Mouse (Mus musculus): ENCODE results near the gene Mcoln2.

The Mcoln2 gene

DNA sequence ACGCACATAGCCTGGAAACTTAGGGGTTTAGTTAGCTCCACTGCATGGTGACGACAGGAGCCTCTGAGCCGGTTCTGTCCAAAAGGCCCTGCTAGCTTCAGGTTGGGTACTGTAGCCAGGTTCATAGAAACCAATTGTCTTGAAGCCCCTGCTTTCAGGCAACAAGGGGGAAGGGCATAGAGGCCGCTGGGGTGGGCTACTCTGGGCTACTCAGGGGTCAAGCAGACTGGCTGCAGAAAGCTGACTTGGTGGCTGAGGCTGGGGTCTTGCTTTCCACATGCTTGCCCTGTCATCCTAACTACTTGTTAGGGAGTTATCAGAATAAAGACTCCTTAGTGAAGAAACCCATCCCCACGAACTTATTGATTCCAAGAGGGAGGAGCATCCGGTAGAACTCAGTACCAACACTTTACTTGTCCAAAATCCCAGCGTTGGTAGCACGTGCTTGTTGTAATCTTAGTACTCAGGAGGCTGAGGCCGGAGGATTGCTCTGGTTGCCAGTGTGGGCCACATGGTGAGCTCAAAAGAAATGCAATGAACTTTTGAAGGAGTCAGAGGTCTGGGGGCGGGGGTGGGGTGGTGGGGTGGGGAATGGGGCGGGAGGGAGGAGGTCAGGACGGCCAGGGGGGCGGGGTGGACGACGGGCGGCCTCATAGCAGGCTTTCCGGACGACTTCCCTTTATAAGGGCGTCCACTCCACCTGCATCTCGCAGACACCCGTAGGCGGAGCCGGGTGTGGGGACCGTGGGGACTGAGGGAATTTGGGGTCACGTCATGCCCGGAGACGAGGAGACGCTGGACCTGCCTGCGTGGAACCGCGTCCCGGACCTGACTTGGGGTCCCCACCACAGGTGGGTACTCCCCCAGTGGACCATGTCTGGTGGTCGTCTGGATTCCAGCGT, at the start of gene Mcoln2:
Gene Mcoln2, plus strand, starts transcription at position 678 of the 902 bp plus-strand sequence.
- DNase-seq (ENCODE audit: low spot score), result no peak

DNA sequence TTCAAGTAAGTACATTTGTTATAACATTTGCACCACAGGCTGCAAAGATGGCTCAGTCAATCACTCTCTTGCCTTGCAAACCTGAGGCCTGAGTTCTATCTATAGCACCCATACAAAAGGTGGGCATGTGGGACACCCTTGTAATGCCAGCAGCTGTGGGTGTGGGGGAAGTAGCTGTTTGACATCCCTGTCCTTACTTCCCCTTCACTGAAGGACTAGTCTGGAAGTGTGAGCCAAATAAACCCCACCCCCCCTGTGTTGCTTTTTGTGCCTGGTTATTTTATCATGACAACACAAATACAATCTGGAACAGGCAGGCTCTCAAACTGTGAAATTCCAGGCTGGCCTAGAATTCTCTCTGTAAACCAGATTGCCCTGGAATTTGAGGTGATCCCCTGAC, 49.7 kb upstream of the Mcoln2 start:
- no peak for DNase-seq (ENCODE audit: low spot score)

DNA sequence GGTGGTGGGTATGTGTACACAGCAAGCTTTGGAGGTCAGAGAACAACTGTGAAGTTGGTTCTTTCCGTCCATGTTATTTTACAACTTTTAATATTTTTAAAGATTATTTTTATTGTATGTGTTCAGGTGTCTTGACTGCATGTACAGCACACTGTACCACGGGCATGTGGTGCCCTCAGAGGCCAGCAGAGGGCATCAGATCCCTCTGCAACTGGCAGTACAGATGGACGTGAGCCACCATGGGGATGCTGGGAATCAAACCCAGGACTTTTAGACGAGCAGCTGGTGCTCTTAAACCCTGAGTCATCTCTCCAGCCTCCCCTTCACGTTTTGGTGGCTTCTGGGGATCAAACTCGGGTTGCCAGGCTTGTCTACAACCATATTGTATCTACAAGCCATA, 47.6 kb upstream of the Mcoln2 start:
- DNase-seq (ENCODE audit: low spot score), result no peak

DNA sequence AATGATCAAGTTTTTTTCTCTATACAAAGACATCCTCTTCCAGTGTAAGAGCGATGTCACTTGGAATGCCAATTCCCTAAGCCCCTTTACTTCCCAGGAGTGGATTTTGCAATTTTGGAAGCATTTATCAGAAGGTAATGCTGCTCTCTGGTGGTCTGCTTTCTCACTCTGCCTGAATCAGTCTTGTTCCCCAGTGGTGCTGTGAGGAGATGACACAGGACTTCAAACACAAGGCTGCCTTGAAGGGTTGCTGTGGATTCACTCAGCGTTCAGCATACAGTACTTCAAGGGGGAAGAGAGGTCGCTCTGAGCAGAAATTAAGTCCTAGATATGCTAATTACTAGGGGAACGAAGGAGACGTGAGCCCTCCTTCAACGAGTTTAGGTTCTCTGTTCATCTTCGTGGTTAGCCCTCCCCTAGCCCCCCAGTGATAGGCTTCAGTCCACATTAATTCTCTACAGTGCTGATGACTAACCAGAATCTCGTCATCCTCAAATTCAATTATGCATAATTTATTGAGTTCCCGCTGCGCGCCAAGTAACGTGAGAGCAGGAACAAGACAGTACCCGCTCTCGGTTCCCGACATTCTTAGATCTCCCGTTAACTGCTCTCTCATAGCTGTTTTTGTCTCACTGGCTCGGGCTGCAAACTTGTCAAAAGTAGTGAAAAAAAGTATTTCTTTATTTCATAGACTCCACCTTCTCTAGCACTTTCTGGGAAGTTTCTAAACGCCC, 42.4 kb upstream of the Mcoln2 start:
- DNase-seq (ENCODE audit: low spot score), result no peak

GRCm38 (mm10) chr3:146107921-146108571, 41.6 kb upstream of the Mcoln2 start, which contains the start of gene Wdr63:
Wdr63 (minus strand) TSS chr3:146108130.
- DNase-seq (ENCODE audit: low spot score), result peak; percentile 80

GRCm38 (mm10) chr3:146108945-146109344, 40.7 kb upstream of the Mcoln2 start:
- no peak for DNase-seq (ENCODE audit: low spot score)

- DNase-seq (ENCODE audit: low spot score), result peak; percentile 11
Observed at GRCm38 (mm10) chr3:146110358-146110757, 39.3 kb upstream of the Mcoln2 start.

DNA sequence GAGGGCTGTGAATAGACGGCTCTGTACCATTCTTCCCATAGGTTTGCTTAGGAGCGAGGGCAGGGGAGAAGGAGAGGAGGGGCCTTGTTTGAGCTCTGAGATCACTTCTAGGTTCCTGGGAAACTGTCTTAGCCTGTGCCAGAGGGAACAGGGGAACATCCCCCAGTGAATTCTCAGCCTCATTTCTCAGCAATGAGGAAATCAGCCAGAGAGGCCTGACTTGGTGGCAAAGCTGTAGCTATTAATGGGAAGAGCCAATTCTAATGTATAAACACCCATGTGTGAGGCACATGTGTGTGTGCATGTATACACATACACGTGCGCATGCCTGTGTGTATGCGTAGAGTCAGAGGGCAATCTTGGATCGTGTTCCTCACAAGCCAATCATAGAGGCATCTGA, 38.7 kb upstream of the Mcoln2 start:
- DNase-seq (ENCODE audit: low spot score), result no peak

DNA sequence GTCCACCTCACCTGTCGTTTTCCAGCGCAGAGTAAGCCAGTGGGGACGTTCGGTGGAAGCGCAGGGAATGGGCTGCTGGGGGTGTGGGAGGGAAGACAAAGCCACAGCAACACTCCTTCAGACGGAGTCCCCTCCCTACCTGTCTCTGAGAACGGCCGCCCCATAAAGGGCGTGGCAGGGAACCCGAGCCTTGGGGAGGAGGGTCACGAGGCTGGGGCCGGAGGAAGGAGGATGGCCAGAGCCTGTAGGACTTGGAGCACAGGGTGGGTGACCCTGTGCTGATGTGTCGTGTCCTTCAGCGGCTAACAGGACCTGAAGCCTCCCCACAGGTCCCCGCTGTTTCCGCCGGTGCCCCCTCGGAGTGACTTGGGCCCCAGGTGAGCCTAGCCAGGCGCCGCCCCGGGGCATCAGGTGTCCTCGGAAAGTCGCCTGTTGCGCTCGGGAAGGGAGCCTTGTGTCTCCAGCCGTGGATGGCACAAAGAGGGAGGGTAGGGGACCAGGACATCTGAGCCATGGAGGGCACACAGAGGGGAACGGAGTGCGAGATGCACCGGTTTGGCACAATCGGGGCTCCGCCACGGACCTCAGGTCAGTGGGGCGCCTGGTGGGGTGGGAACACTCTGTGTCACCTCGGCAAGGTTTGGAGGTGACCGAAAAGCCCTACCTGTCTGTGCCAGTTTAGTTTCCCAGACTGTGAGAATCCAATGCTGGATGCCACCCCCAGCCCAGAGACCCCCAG, 32.2 kb upstream of the Mcoln2 start, which contains the start of gene Mcoln3:
Gene Mcoln3, plus strand, starts transcription at position 193 of the 739 bp plus-strand sequence.
- no peak for DNase-seq (ENCODE audit: low spot score)

DNA sequence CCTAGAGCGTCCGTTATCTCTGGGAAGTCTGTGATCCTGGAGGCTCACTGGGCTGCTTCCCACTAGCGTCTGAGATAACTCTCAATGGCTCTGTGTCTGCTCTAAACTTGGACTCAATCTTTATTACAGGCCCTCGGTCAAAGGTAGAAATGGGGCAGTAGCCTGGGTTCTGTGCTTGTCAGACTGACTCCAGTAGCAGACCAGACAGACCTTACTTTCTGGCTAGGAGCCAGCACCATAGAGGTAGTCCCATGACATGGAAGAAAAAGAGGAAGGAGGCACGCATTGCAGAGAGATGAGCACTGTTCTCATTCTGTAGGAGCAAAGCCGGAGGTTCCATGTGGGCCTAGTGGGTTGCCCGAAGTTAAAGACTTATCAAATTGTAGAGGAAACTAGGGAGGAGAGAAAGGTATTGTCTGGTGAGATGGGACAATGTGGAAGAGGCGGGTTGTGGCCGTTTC, 31.6 kb upstream of the Mcoln2 start:
- no peak for DNase-seq (ENCODE audit: low spot score)

DNA sequence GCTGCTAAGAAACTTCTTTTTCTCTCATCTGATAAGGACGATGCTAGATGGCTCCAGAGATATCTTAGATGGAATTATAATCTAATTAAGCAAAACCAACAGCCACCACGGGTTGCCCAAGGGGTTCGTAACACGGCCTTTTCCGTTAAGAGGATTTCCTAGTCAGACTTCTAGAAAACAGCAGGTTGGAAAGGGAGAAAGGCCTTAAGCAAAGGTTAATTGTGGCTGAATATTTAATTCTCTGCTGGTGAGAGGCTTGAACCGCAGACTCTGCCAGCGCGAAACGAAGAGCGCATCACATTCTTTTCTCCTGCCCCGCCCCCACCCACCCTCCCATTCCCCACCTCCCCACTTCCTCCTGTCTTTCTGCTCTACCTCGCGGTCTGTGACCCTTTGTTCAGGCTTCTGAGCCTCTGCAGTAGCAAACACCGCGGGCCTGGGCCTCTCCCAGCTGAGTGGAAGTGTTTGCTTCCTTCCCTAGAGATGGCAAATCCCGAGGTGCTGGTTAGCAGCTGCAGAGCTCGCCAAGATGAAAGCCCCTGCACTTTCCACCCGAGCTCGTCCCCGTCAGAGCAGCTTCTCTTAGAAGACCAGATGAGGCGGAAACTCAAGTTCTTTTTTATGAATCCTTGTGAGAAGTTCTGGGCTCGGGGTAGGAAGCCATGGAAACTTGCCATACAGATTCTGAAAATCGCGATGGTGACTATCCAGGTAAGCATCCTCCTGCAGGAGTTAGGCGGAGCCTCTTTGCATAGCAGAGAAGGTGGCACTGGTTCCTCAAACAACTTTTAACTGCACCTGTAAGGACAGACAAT, 28.1 kb upstream of the Mcoln2 start:
- no peak for DNase-seq (ENCODE audit: low spot score)

- DNase-seq (ENCODE audit: low spot score), result no peak
Observed at GRCm38 (mm10) chr3:146122125-146122420, 27.6 kb upstream of the Mcoln2 start.

GRCm38 (mm10) chr3:146122807-146123463, 26.7 kb upstream of the Mcoln2 start:
- DNase-seq (ENCODE audit: low spot score), result no peak

DNA sequence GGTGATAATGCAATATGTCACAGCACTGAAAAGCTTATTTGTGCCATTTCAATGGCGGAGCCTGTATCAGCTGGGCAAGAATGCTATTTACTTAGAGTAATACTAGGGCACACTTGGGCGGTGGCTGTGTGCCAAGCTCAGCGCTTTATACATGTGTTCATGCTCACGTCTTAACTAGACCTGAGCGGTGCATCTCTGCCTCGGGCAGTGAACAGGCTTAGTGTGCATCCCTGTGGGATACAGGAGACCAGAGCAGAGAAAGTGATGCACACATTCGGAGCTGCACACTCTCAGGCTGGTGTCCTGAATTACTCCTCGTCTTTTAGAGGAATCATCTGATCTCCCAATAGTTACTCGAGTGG, 26.2 kb upstream of the Mcoln2 start:
- no peak for DNase-seq (ENCODE audit: low spot score)

DNA sequence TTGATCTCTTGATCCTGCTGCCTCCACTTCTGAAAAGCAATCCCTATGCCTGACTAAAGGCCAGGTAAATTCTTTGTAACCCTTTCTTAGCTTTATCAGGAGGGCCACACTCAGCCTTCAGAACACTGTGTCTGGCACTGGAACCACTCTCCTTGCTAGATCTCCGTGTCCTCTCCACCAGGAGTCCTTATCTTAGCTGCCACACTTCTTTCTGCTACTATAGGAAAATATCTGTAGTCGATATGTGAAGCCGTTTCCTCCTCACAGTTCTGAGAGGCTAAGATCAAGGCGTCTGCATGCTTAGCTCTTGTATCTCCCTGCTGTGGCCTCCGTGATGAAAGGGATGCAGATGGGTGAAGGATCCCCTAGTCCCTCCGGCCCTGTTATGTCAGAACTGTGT, 22.4 kb upstream of the Mcoln2 start:
- DNase-seq (ENCODE audit: low spot score), result no peak

DNA sequence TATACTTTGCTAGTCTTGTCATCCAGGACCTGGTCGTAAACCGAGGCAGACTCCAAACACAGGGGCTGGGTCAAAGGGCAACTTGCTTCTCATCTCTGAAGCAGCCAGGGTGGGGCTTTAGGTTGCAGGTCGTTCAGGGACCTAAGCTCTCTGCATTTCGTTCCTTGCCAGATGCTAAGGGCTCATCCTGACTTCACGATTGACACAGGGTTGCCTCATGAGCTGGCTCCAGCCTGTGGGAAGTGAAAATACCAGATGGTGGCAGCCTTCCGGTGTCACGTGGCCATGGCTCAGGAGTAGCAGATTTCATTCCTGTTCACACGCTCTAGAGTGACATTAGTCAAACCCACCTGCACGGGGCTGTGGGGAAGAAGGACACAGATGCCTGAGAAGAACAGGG, 14.8 kb upstream of the Mcoln2 start:
- DNase-seq (ENCODE audit: low spot score), result no peak

DNA sequence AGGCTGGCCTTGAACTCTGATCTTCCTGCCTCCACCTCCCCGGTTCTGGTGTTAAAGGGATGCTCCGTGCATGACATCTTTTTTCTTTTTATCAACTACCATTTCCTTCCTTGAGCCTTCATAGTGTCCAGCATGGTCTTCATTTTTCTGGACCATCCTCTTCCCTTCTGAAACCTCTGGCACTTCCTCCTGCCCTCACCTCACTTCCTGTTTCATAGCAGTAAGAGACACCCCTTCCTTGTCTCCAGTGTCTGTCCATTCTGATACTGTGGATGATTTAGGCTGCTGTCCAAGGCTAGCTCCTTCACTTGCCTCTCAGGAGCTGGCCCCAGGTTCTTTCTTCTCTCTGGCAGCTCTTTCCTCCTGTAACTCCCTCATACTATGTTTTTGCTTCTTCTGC, 14.2 kb upstream of the Mcoln2 start:
- no peak for DNase-seq (ENCODE audit: low spot score)

DNA sequence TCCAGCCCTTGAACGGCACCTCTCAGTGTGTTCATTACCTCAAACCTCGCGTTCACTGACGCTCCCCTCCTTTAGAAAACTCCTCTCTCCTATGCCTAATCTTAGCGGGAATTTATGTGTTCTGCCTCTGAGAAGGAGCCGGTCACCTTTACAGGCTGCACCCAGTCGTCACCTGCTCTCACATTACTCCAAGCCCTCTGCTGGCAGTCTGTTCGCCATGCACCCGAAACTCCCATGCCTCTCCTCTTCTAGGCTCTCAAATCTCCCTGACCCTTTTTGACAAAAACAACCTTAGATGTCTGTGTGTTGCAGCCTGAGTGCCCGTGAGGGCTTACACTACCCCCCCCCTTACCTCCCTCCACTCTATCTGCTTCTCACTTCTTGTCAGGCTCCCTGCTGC, 13.2 kb upstream of the Mcoln2 start:
- no peak for DNase-seq (ENCODE audit: low spot score)

DNA sequence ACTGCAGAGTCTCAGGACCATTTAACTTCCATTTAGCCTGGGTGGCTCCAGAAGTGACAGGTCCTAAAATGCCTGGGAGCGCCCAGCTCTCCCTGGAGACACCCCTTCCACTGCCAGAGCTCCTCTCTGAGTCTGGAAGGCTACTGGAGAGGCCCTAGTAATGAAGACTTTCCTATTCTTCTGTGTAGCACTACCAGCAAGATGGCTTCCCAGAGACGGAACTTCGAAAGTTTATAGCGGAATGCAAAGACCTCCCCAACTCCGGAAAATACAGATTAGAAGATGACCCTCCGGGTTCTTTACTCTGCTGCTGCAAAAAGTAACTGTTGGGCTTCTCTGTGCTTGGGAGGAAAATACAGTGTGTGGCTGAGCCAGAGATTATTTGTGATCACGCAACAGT, 9.4 kb upstream of the Mcoln2 start:
- DNase-seq (ENCODE audit: low spot score), result no peak

- DNase-seq (ENCODE audit: low spot score), result no peak
Observed at GRCm38 (mm10) chr3:146142523-146142922, 7.1 kb upstream of the Mcoln2 start.

DNA sequence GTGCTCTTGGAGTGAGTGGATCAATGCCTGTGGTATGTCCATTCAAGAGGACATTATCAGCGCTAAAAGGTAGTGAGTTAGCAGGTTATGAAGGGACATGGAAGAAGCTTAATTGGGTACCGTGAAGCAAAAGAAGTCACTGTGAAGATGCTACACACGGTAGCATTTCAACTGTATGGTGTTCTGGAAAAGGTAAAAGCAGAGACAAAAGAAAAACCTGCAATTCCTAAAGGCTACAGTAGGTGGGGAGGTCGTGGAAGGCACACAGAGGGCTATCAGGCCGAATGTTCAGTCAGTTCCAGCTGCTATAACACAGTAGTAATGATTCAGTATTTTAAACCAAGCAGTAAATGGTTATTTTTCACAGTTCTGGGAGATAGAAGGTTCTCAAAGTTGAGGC, 4.1 kb upstream of the Mcoln2 start:
- no peak for DNase-seq (ENCODE audit: low spot score)
